Mouse (Mus musculus) embryonic fibroblast, embryonic 13.5 days (primary cell): ENCODE results near the gene Fabp3. TPM values are rescaled to one million over a fixed set of nuclear protein-coding genes. Genes with fewer than 3 reads are reported as not detected.

Experiments
- H3K27ac ChIP-seq: 2 replicates; pipeline ENCODE4 v1.5.1; 2012; ENCODE audit warnings: low read length, control low read depth, inconsistent platforms; ENCODE audit not compliant: insufficient read depth
- H3K4me1 ChIP-seq: 2 replicates; pipeline ENCODE4 v1.6.1; 2011; ENCODE audit warnings: low read length; ENCODE audit not compliant: control insufficient read depth, insufficient read depth
- H3K4me3 ChIP-seq: 2 replicates; pipeline ENCODE4 v1.5.1; 2011; ENCODE audit warnings: mild to moderate bottlenecking, control low read depth, low read length; ENCODE audit not compliant: insufficient read depth
- CTCF ChIP-seq: IDR thresholded peaks from 2 replicates; pipeline ENCODE4 v1.5.1; 2011; ENCODE audit warnings: mild to moderate bottlenecking, control low read depth, low read length, moderate library complexity, borderline replicate concordance; ENCODE audit not compliant: insufficient read depth
- POLR2A ChIP-seq: IDR thresholded peaks from 2 replicates; pipeline ENCODE4 v1.6.1; 2011; ENCODE audit warnings: low read depth, mild to moderate bottlenecking, control low read depth, low read length, moderate library complexity
- polyA plus RNA-seq: library from polyadenylated mRNA; stranded (reverse); fragments of >200 nt; gene quantifications from 2 replicates; pipeline ENCODE4 v1.2.4, GENCODE M21; 2011; ENCODE audit warnings: low read depth; ENCODE audit not compliant: missing spikeins, insufficient read length

The Fabp3 gene
- 13.5 and 25.5 TPM in 2 replicates for polyA plus RNA-seq

GRCm38 (mm10) chr4:130308231-130309081 is at the start of gene Fabp3, which contains the start of gene Gm10570:
Gene Fabp3, plus strand, starts transcription at chr4:130308595.
Gene Gm10570, minus strand, starts transcription at chr4:130308674.
- Histone ChIP-seq H3K4me1 (no peaks in the 10 kb centered on the region; the same call in 1 of the 2 replicates), H3K27ac (no peak within 1 kb of the TSS), H3K4me3 (peak within 1 kb of the TSS; percentile 51)
- peak; percentile 47; the same call in 1 of the 2 replicates for TF ChIP-seq POLR2A
- TF ChIP-seq CTCF = no peak

GRCm38 (mm10) chr4:130260406-130260805 is 48.0 kb upstream of the Fabp3 start:
- H3K4me1 ChIP-seq = no peaks in the 10 kb centered on the region
- no peak overlapping the region for H3K27ac ChIP-seq
- no peak overlapping the region for H3K4me3 ChIP-seq
- TF ChIP-seq POLR2A (no peak), CTCF (no peak)

GRCm38 (mm10) chr4:130264131-130264530 is 44.3 kb upstream of the Fabp3 start:
- H3K27ac ChIP-seq = no peak overlapping the region
- H3K4me1 ChIP-seq = no peaks in the 10 kb centered on the region
- no peak overlapping the region for H3K4me3 ChIP-seq
- TF ChIP-seq POLR2A (no peak), CTCF (no peak)

- no peaks in the 10 kb centered on the region for H3K4me1 ChIP-seq
- TF ChIP-seq CTCF (peak; percentile 60), POLR2A (no peak)
- H3K27ac ChIP-seq = no peak overlapping the region
- no peak overlapping the region for H3K4me3 ChIP-seq
These were observed 43.6 kb upstream of the Fabp3 start for GRCm38 (mm10) chr4:130264698-130265349.

GRCm38 (mm10) chr4:130266601-130267000 is 41.8 kb upstream of the Fabp3 start:
- Histone ChIP-seq H3K4me3 (no peak overlapping the region), H3K4me1 (no peaks in the 10 kb centered on the region), H3K27ac (no peak overlapping the region)
- TF ChIP-seq POLR2A = no peak
- TF ChIP-seq CTCF = no peak

- H3K27ac ChIP-seq = no peak overlapping the region
These were observed 41.3 kb upstream of the Fabp3 start for GRCm38 (mm10) chr4:130267069-130267468.

GRCm38 (mm10) chr4:130268736-130269135 is 39.7 kb upstream of the Fabp3 start:
- H3K4me3 ChIP-seq = no peak overlapping the region
- no peak overlapping the region for H3K27ac ChIP-seq
- TF ChIP-seq POLR2A = no peak
- no peak for TF ChIP-seq CTCF
- H3K4me1 ChIP-seq = peaks cover 5% of the 10 kb centered on the region; the same call in 1 of the 2 replicates

More at GRCm38 (mm10) chr4:130267069-130267468, 41.3 kb upstream of the Fabp3 start:
- H3K4me1 ChIP-seq = no peaks in the 10 kb centered on the region
- no peak overlapping the region for H3K4me3 ChIP-seq
- TF ChIP-seq POLR2A (no peak), CTCF (no peak)

GRCm38 (mm10) chr4:130270089-130270488 is 38.3 kb upstream of the Fabp3 start:
- Histone ChIP-seq H3K4me1 (peaks cover 5% of the 10 kb centered on the region; the same call in 1 of the 2 replicates), H3K4me3 (no peak overlapping the region), H3K27ac (no peak overlapping the region)
- TF ChIP-seq CTCF = no peak
- TF ChIP-seq POLR2A = no peak

- TF ChIP-seq CTCF (no peak), POLR2A (no peak)
- Histone ChIP-seq H3K27ac (no peak overlapping the region), H3K4me1 (peaks cover 5% of the 10 kb centered on the region; the same call in 1 of the 2 replicates), H3K4me3 (no peak overlapping the region)
These were observed 37.6 kb upstream of the Fabp3 start for GRCm38 (mm10) chr4:130270611-130271347.
